Mouse (Mus musculus): ENCODE data around the gene Fbxl17.

Gene Fbxl17

DNA sequence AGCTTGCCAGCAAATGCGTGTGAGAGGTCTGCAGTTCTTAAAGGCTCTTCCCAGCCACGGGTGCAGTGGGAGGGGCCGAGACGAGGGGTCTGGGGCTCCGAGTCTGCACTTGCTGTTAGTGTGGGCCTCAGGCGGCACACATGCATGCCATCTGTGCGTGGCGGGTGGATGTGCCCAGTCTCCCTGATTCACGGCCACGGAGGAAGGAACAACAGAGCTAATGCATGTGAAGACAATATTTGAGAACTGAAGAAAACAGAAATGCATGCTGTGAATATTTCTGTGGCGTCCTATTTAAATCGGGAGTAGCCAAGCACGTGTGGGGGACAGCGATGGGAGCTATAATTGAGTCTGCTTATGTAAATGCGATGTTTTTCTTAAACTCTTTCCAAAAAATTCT is 474.6 kb downstream of the Fbxl17 start:
- no peak for DNase-seq

- DNase-seq: no peak
These were observed 482.1 kb downstream of the Fbxl17 start for GRCm38 (mm10) chr17:63017605-63018167.

GRCm38 (mm10) chr17:63012571-63012923 is 487.3 kb downstream of the Fbxl17 start:
- DNase-seq: no peak

DNA sequence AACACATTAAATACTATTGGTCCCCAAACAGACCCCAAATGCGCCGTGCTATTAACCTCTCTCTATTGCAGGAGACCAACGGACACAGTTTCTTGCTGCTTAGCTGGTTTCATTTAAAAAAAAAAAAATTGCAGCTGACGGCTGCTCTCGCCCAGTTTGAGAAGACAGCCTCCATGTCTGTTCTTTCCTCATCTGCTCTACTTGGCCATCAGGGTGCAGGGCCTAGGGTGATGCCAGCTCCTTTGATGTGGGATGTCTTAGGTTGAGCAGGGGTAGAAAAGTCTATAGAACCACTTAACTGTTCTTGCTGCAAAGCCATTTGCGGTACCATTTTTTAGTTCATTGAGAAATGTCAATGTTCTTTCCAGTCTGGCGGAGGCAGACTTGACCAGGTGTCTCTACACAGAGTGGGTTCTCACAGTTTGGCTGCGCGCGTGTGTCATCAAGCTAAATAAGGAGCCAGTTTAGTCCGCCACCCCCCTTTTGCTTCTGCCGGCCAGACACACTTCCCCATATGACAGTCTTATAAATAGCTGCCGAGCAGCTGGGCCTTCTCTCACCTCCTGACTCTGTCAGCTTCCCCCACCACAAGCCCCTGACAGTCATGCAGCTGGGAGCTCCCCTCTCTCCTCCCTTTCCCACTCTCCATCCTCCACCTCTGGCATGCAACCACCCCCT is 487.8 kb downstream of the Fbxl17 start:
- DNase-seq: peak; percentile 7

DNA sequence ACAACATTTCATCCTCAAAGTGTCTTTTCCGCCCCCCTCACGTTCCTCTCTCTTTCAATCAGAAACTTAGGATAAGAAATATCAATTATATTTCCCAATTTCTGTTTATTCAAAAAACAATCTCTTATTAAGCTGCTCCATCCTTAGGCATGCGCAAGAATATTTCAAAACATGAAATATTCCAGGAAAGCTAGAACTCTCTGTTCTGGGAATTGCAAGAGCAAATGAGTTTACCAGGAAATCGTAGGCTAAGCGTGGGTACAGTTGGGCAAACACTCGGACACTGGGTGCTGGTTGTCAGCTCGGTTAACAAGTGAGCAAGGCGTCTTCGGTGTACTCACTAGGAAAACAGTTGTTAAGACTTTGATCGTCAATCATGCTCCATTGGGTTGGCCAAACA is 489.0 kb downstream of the Fbxl17 start:
- no peak for DNase-seq

DNA sequence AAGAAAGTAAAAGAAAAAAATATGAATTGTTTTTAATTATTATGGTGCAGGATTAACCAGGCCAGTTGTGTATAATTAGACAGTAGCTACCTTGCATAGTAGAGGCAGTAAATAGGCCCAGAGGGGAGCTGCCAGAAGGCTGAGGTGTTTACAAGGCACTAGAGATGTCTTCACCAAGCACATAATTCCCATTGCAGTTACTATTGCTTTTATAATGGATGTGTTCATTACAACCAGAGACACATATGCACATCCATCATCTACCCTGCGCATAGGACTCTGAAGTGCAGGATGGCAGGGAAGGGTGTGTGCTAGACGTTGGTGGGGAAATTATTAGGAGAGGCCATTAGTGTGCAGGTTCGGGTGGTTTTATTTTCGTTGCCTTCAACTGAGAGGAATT is 491.0 kb downstream of the Fbxl17 start:
- DNase-seq: no peak

DNA sequence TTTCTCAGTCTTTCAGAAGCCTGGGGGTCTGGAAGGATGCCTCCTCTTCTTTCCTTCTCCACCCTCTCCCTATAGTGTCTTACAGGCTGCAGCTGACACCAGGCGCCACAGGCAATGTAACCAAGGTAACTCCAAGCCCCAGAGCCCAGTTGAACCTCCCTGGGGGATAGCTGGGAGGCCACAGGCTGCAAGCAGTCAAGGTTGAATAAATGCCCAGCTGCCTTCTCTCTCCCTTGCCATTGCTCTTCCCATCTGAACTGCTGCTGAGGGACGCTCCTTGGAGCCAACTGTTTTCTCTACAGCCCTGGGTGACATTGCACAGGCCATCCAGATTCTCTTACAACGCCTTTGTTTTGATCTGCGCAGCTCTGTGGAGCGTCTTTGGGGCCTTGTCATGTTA is 491.5 kb downstream of the Fbxl17 start:
- no peak for DNase-seq

DNA sequence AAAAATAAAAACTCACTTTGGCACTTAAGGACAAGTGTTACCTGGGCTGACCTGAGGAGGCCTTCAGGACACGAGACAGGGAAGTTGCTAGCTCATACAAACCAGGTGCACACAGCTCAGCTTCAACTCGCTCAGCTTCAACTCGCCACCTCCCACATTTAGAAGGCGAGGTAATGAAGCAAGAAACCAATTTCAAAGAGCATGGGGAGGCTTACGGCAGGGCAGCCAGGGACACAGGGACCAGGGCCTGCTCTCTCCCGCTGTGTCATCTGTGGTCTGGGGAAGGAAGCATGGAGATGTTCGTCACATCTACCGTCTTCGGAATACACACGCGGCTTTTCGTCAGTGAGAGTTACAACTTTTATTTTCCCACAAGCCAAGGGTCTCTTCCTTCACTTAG is 491.9 kb downstream of the Fbxl17 start:
- no peak for DNase-seq

Measured in kidney, adult 9 months (tissue).